Mouse (Mus musculus) hindbrain, postnatal 0 days (tissue): ENCODE data around the gene Smc4. TPM values are rescaled to one million over a fixed set of nuclear protein-coding genes. Genes with fewer than 3 reads are reported as not detected.

Source experiments
- ATAC-seq: fragments of 200-750 bp; cut with Nextera tagmentation; 2 replicates; pipeline ENCODE4 v1.8.0; 2017; ENCODE audit warnings: mild to moderate bottlenecking, moderate TSS enrichment, moderate library complexity
- DNase-seq: peaks from one replicate; pipeline ENCODE4 v3.0.0-alpha.2; 2015; ENCODE audit warnings: low spot score
- H3K27ac ChIP-seq: fragments of 300-500 bp; sonication (generic); 2 replicates; pipeline ENCODE4 v1.5.1; 2014; ENCODE audit warnings: mild to moderate bottlenecking
- H3K27me3 ChIP-seq: fragments of 300-500 bp; sonication (generic); 2 replicates; pipeline ENCODE4 v1.6.1; 2014; ENCODE audit warnings: low read length, mixed read lengths; ENCODE audit not compliant: insufficient read depth
- H3K36me3 ChIP-seq: fragments of 300-500 bp; sonication (generic); 2 replicates; pipeline ENCODE4 v1.6.1; 2014; ENCODE audit warnings: low read length, mixed read lengths; ENCODE audit not compliant: insufficient read depth
- H3K4me1 ChIP-seq: fragments of 300-500 bp; sonication (generic); 2 replicates; pipeline ENCODE4 v1.6.1; 2014; ENCODE audit warnings: antibody characterized with exemption, low read length, mixed read lengths; ENCODE audit not compliant: insufficient read depth
- H3K4me2 ChIP-seq: fragments of 300-500 bp; sonication (generic); 2 replicates; pipeline ENCODE4 v1.6.1; 2014; ENCODE audit warnings: low read depth, mild to moderate bottlenecking, low read length, moderate library complexity, mixed read lengths
- H3K4me3 ChIP-seq: fragments of 300-500 bp; sonication (generic); 2 replicates; pipeline ENCODE4 v1.5.1; 2014; ENCODE audit warnings: low read length
- H3K9ac ChIP-seq: fragments of 300-500 bp; sonication (generic); replicated peaks from 2 replicates; pipeline ENCODE4 v1.6.1; 2014; ENCODE audit warnings: mild to moderate bottlenecking, low read length, moderate library complexity, mixed read lengths
- H3K9me3 ChIP-seq: fragments of 300-500 bp; sonication (generic); 2 replicates; pipeline ENCODE4 v1.6.1; 2016; ENCODE audit warnings: low read length, mixed read lengths
- CTCF ChIP-seq: IDR thresholded peaks from 2 replicates; pipeline ENCODE4 v1.5.1; 2016; ENCODE audit warnings: antibody characterized with exemption, control low read depth, low read depth
- WGBS: fragments of 180-500 bp; shearing (Covaris S2); extraction: QIAGEN DNeasy Blood & Tissue Kit; methylation state at CpG from one replicate; pipeline ENCODE4 v1.1.7; 2014; 5-methylcytosine and 5-hydroxymethylcytosine counted together
- polyA plus RNA-seq: library from polyadenylated mRNA; unstranded; fragments of >200 nt; fragmentation: Nextera tagmentation; extraction: Ambion mirVana; gene quantifications from 2 replicates; pipeline ENCODE4 v1.2.1, GENCODE M21; 2015
- total RNA-seq: library from RNA; depleted of rRNA; stranded (reverse); fragments of >200 nt; gene quantifications from 2 replicates; pipeline ENCODE4 v1.2.3, GENCODE M21; 2014; rRNA removed

Smc4 gene
- total RNA-seq: 7.2 and 12.5 TPM in 2 replicates
- polyA plus RNA-seq: 34.6 and 45.7 TPM in 2 replicates

GRCm38 (mm10) chr3:69004437-69005337 lies at the start of gene Smc4, which contains the start of gene Ift80:
Smc4 (plus strand) TSS chr3:69004738.
Ift80 (minus strand) TSS chr3:69004570.
- Histone ChIP-seq H3K27ac (peak within 1 kb of the TSS; percentile 82), H3K27me3 (no peaks in the 10 kb centered on the region), H3K9me3 (no peaks in the 10 kb centered on the region), H3K9ac (peak within 1 kb of the TSS; percentile 65), H3K4me3 (peak within 1 kb of the TSS; percentile 91), H3K4me2 (peak within 1 kb of the TSS; percentile 77), H3K4me1 (no peaks in the 10 kb centered on the region; the same call in 1 of the 2 replicates), H3K36me3 (no peaks in the 10 kb centered on the region)
- peak; percentile 99 for DNase-seq
- ATAC-seq: peak; percentile 98
- TF ChIP-seq CTCF: 0 out of 2 replicates have a peak, but pooled peaks have one; percentile 13
- under 1% methylated on average over 75 of the region's 76 CpGs for WGBS

DNA sequence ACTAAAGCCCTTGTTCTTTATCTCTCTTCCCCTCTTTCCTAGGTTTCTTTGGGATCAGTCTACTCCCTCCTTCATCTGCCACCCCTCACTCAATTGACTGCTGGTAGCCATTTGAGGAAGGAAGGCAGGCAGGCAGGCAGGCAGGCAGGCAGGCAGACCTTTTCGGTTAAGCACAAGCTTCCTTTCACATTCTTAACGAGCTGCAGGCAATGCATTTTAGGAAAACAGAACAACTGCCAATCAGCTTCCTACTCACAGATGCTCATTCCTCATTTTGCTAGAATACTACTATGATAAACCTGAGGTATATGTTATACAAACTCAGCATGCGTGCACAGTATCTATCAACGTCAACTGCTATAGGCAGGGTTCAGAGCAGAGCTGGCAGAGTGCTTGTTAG lies 48.1 kb upstream of the Smc4 start:
- Histone ChIP-seq H3K4me2 (no peak overlapping the region), H3K4me3 (no peak overlapping the region), H3K9me3 (no peaks in the 10 kb centered on the region), H3K27ac (no peak overlapping the region), H3K9ac (no peak overlapping the region), H3K4me1 (no peaks in the 10 kb centered on the region), H3K27me3 (no peaks in the 10 kb centered on the region), H3K36me3 (no peaks in the 10 kb centered on the region)
- ATAC-seq (no peak), DNase-seq (no peak)
- TF ChIP-seq CTCF: no peak
- WGBS: 54% methylated on average over 4 of the region's 4 CpGs

- Histone ChIP-seq H3K36me3 (no peaks in the 10 kb centered on the region; the same call in 1 of the 2 replicates), H3K4me2 (no peak overlapping the region), H3K4me3 (no peak overlapping the region), H3K9me3 (no peaks in the 10 kb centered on the region), H3K27me3 (no peaks in the 10 kb centered on the region), H3K4me1 (no peaks in the 10 kb centered on the region), H3K9ac (no peak overlapping the region), H3K27ac (no peak overlapping the region)
- ATAC-seq (no peak), DNase-seq (no peak)
- no peak for TF ChIP-seq CTCF
- WGBS: 86% methylated on average over 3 of the region's 3 CpGs
Measured at GRCm38 (mm10) chr3:68957413-68957812, 47.1 kb upstream of the Smc4 start.

GRCm38 (mm10) chr3:68964682-68965081 lies 39.9 kb upstream of the Smc4 start:
- Histone ChIP-seq H3K4me1 (no peaks in the 10 kb centered on the region), H3K36me3 (peaks cover 5% of the 10 kb centered on the region; the same call in 1 of the 2 replicates), H3K4me3 (no peak overlapping the region), H3K4me2 (no peak overlapping the region), H3K27ac (no peak overlapping the region), H3K9me3 (no peaks in the 10 kb centered on the region), H3K27me3 (no peaks in the 10 kb centered on the region), H3K9ac (no peak overlapping the region)
- TF ChIP-seq CTCF: peak; percentile 48
- ATAC-seq: no peak
- peak; percentile 7 for DNase-seq

- Histone ChIP-seq H3K4me2 (no peak overlapping the region), H3K27me3 (no peaks in the 10 kb centered on the region), H3K4me1 (no peaks in the 10 kb centered on the region), H3K9ac (no peak overlapping the region), H3K4me3 (no peak overlapping the region), H3K9me3 (no peaks in the 10 kb centered on the region), H3K36me3 (peaks cover 5% of the 10 kb centered on the region; the same call in 1 of the 2 replicates), H3K27ac (no peak overlapping the region)
- WGBS: 97% methylated on average over 6 of the region's 6 CpGs
- DNase-seq (no peak), ATAC-seq (no peak)
- no peak for TF ChIP-seq CTCF
Measured at GRCm38 (mm10) chr3:68966527-68967285, 37.8 kb upstream of the Smc4 start.

GRCm38 (mm10) chr3:68967404-68967803 lies 37.1 kb upstream of the Smc4 start:
- no peaks in the 10 kb centered on the region for H3K9me3 ChIP-seq
- no peak for TF ChIP-seq CTCF
- no peak overlapping the region for H3K9ac ChIP-seq
- H3K36me3 ChIP-seq: peaks cover 5% of the 10 kb centered on the region; the same call in 1 of the 2 replicates
- ATAC-seq (no peak), DNase-seq (no peak)
- no peak overlapping the region for H3K4me2 ChIP-seq
- no peaks in the 10 kb centered on the region for H3K4me1 ChIP-seq
- no peak overlapping the region for H3K27ac ChIP-seq
- H3K27me3 ChIP-seq: no peaks in the 10 kb centered on the region
- no peak overlapping the region for H3K4me3 ChIP-seq
- 92% methylated on average over 6 of the region's 6 CpGs for WGBS
